Mouse (Mus musculus) G1E (cell line): Measurements from ENCODE around the gene Rpl9-ps1. TPM values are rescaled to one million over a fixed set of nuclear protein-coding genes. Genes with fewer than 3 reads are reported as not detected.

Experiments
- ATAC-seq: 2 replicates; pipeline ENCODE4 v1.8.0; 2016; ENCODE audit warnings: mild to moderate bottlenecking; ENCODE audit not compliant: insufficient number of reproducible peaks, poor library complexity, low FRiP score, severe bottlenecking; ENCODE audit errors: extremely low read depth
- DNase-seq: peaks from one replicate; pipeline ENCODE4 v3.0.0; 2012; ENCODE audit warnings: low spot score
- H3K27me3 ChIP-seq: 2 replicates; pipeline ENCODE4 v1.6.1; 2012; ENCODE audit warnings: mild to moderate bottlenecking, low read length, inconsistent platforms; ENCODE audit not compliant: insufficient read depth
- H3K36me3 ChIP-seq: replicated peaks from 2 replicates; pipeline ENCODE3; 2012; ENCODE audit warnings: mild to moderate bottlenecking, inconsistent platforms
- H3K4me1 ChIP-seq: 2 replicates; pipeline ENCODE4 v1.6.1; 2012; ENCODE audit warnings: low read depth, low read length, inconsistent platforms, mixed read lengths; ENCODE audit not compliant: insufficient read depth
- H3K4me3 ChIP-seq: 2 replicates; pipeline ENCODE4 v1.5.1; 2012; ENCODE audit warnings: low read depth, mild to moderate bottlenecking, inconsistent platforms, low read length, moderate library complexity, mixed read lengths
- H3K9me3 ChIP-seq: replicated peaks from 2 replicates; pipeline ENCODE4 v1.6.1; 2012; ENCODE audit warnings: inconsistent platforms
- CTCF ChIP-seq: IDR thresholded peaks from 2 replicates; pipeline ENCODE4 v1.5.1; 2012; ENCODE audit warnings: low read depth, low read length, inconsistent platforms, mixed read lengths
- GATA1 ChIP-seq: IDR thresholded peaks from 2 replicates; pipeline ENCODE4 v1.6.1; 2012; ENCODE audit warnings: borderline replicate concordance, low read length, inconsistent platforms, mixed read lengths
- GATA2 ChIP-seq: IDR thresholded peaks from 2 replicates; pipeline ENCODE4 v1.6.1; 2012; ENCODE audit warnings: low read depth, low read length, inconsistent platforms, borderline replicate concordance
- POLR2AphosphoS5 ChIP-seq: IDR thresholded peaks from 2 replicates; pipeline ENCODE4 v1.6.1; 2012; ENCODE audit warnings: low read depth, low read length, inconsistent platforms; ENCODE audit not compliant: insufficient replicate concordance
- TAL1 ChIP-seq: conservative IDR thresholded peaks from 2 replicates; pipeline ENCODE4 v1.6.1; 2012; ENCODE audit warnings: low read depth, low read length, inconsistent platforms, mixed read lengths
- polyA plus RNA-seq: library from polyadenylated mRNA; stranded (reverse); fragments of >175 nt; gene quantifications from 2 replicates; pipeline ENCODE4 v1.2.3, GENCODE M21; 2012
- total RNA-seq, 2 experiments: library from RNA; stranded (forward) in 1 of 2; stranded (reverse) in 1 of 2; fragments of 200-1000 nt in 1 of 2; fragments of >200 nt in 1 of 2; fragmentation: Nextera tagmentation in 1 of 2; gene quantifications; 2 replicates each; pipeline ENCODE4 v1.2.3; 2014 to 2017

The Rpl9-ps1 gene
- total and polyA plus RNA-seq, 3 experiments: not detected

DNA sequence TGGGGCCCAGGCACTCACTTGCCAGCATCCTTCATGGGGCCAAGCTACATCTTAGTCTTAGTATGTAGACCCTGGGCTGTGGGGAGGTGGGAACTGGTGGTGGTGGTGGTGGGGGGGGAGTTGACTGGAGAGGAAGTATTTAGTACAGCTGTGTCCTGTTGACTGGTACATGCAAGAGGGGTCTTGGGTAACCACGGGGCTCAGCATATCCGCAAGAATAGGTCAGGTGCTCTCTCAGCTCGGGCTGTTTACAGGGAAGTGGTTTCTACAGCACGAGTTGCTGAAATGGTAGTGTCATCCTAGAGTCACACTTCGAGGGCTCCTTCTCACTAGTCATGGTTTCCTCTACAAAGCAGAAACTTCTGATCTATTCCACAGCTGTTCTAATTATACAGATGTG, 5.3 kb downstream of the Rpl9-ps1 start:
- Histone ChIP-seq H3K27me3 (peaks cover 3% of the 10 kb centered on the region), H3K36me3 (no peaks in the 10 kb centered on the region), H3K4me1 (no peaks in the 10 kb centered on the region), H3K4me3 (no peak overlapping the region), H3K9me3 (no peaks in the 10 kb centered on the region)
- no peak for ATAC-seq
- TF ChIP-seq CTCF (no peak), POLR2AphosphoS5 (no peak), GATA2 (no peak), GATA1 (no peak), TAL1 (no peak)
- DNase-seq: no peak

- Histone ChIP-seq H3K9me3 (no peaks in the 10 kb centered on the region), H3K27me3 (peaks cover 3% of the 10 kb centered on the region), H3K4me3 (no peak overlapping the region), H3K36me3 (no peaks in the 10 kb centered on the region), H3K4me1 (no peaks in the 10 kb centered on the region)
- TF ChIP-seq TAL1 (no peak), GATA1 (no peak), CTCF (no peak), GATA2 (no peak), POLR2AphosphoS5 (no peak)
- no peak for ATAC-seq
- no peak for DNase-seq
These were observed 5.9 kb downstream of the Rpl9-ps1 start for GRCm38 (mm10) chr11:83639533-83639932.

GRCm38 (mm10) chr11:83638934-83639333, 6.5 kb downstream of the Rpl9-ps1 start:
- Histone ChIP-seq H3K9me3 (no peaks in the 10 kb centered on the region), H3K4me1 (no peaks in the 10 kb centered on the region), H3K27me3 (peaks cover 3% of the 10 kb centered on the region), H3K4me3 (no peak overlapping the region), H3K36me3 (no peaks in the 10 kb centered on the region)
- DNase-seq (no peak), ATAC-seq (no peak)
- TF ChIP-seq TAL1 (no peak), GATA1 (no peak), POLR2AphosphoS5 (no peak), CTCF (no peak), GATA2 (no peak)

DNA sequence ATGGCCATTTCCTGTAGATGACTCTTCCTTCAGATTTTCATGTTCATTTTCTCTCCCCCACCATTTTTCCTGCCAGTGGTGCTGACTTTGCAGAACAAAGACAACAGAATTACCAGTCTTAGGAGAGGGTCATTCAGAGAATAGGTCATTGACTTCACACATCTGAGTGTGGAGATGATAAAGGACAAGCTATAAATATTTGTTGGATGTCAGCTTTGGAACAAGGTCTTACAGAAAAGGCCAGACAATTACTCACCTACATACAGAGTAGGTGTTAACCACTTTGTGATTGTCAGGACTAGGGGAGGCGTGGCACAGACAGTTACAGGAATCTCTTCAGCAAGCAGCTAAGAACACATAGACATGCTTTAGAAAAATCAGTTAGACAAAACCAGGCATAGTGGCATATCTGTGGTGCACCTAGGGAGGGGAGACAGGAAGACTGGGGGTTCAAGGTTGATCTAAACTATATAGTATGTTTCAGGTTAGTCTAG, 8.6 kb downstream of the Rpl9-ps1 start:
- TF ChIP-seq POLR2AphosphoS5: no peak
- no peak for TF ChIP-seq GATA1
- no peak for TF ChIP-seq CTCF
- no peaks in the 10 kb centered on the region for H3K36me3 ChIP-seq
- DNase-seq (no peak), ATAC-seq (no peak)
- peaks cover 6% of the 10 kb centered on the region for H3K27me3 ChIP-seq
- no peaks in the 10 kb centered on the region for H3K9me3 ChIP-seq
- no peaks in the 10 kb centered on the region for H3K4me1 ChIP-seq
- H3K4me3 ChIP-seq: no peak overlapping the region

DNA sequence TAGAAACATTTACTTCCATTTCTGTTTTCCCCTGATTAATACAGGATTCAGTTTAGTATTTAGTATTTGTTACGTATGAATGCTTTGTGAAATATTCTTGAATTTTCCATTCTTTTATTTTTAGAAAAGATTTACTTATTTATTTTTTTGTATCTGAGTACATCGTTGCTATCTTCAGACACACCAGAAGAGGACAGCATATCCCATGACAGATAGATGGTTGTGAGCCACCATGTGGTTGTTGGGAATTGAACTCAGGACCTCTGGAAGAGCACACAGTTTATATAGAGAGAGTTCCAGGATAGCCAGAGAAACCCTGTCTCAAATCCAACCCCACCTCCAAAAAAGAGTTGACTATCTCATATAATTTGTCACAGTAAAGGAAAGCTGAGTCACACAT, 10.5 kb downstream of the Rpl9-ps1 start:
- no peak for ATAC-seq
- Histone ChIP-seq H3K9me3 (no peaks in the 10 kb centered on the region), H3K36me3 (no peaks in the 10 kb centered on the region), H3K4me1 (no peaks in the 10 kb centered on the region), H3K27me3 (peaks cover 9% of the 10 kb centered on the region), H3K4me3 (no peak overlapping the region)
- DNase-seq: no peak
- TF ChIP-seq CTCF (no peak), GATA2 (no peak), POLR2AphosphoS5 (no peak), TAL1 (no peak), GATA1 (no peak)

DNA sequence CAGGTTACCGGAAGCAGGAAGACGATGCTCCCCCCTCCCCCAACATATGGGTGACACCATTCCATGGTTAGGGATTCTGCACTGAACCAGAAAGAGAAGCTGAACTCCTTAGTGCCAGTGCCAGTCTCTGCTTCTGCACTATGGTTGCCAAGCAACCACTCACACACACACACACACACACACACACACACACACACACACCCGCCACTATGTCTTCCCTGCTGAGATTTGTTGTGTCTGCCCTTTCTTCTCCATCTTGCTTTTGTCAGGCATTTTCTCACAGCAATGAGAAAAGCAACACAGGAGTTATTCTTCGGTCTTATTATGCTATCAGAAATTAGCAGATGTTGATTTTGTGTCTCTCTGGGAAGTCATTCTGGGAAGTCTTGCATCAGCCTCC, 11.0 kb downstream of the Rpl9-ps1 start:
- Histone ChIP-seq H3K27me3 (peaks cover 12% of the 10 kb centered on the region), H3K4me3 (no peak overlapping the region), H3K36me3 (no peaks in the 10 kb centered on the region), H3K9me3 (no peaks in the 10 kb centered on the region), H3K4me1 (no peaks in the 10 kb centered on the region)
- TF ChIP-seq CTCF: no peak
- TF ChIP-seq GATA2: no peak
- TF ChIP-seq POLR2AphosphoS5: no peak
- no peak for TF ChIP-seq GATA1
- no peak for DNase-seq
- ATAC-seq: no peak

DNA sequence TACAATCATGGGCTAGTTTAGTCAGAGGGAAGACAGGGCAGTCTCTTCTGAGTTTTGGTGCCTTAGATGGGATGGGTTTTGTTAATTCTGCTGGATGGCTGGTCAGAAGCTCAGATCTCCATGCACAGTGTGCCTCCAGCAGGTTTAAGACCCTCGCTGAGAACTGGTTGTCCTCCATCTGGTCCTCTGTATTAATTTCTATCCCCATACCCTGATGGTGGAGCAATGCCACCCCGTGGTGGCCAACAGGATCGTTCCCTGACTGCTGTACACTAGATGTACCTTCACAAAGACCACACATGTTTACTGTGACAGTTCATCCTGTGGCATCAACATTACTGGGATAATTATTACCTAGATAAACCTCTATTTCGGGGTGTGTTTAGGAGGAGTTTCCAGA, 12.7 kb downstream of the Rpl9-ps1 start:
- H3K9me3 ChIP-seq: no peaks in the 10 kb centered on the region
- ATAC-seq: no peak
- no peaks in the 10 kb centered on the region for H3K4me1 ChIP-seq
- H3K4me3 ChIP-seq: no peak overlapping the region
- TF ChIP-seq GATA1 (no peak), CTCF (no peak), TAL1 (no peak), GATA2 (no peak), POLR2AphosphoS5 (no peak)
- no peak for DNase-seq
- peaks cover 9% of the 10 kb centered on the region for H3K27me3 ChIP-seq
- no peaks in the 10 kb centered on the region for H3K36me3 ChIP-seq
